Mouse (Mus musculus) stomach, embryonic 15.5 days (tissue): ENCODE measurements at regions not wholly inside any gene's neighbourhood (a gene's known extent, or its start where the extent isn't known, plus 50 kb on each side); places are given as distances from the start of the nearest gene placed in this dataset.
"Not testable (repeated sequence)": the region's sequence is repeated elsewhere in the genome, so short reads cannot be mapped to it uniquely, and the experiment has no call there.

Source experiments
- ATAC-seq: fragments of 200-750 bp; cut with Nextera tagmentation; 2 replicates; pipeline ENCODE4 v1.8.0; 2017; ENCODE audit warnings: low read depth, moderate number of reproducible peaks, moderate TSS enrichment; ENCODE audit not compliant: insufficient read depth, low FRiP score
- H3K27ac ChIP-seq: fragments of 300-500 bp; sonication (generic); 2 replicates; pipeline ENCODE4 v1.5.1; 2015; ENCODE audit warnings: mild to moderate bottlenecking, inconsistent platforms
- H3K27me3 ChIP-seq: fragments of 300-500 bp; sonication (generic); replicated peaks from 2 replicates; pipeline ENCODE4 v1.6.1; 2015; ENCODE audit warnings: inconsistent platforms
- H3K36me3 ChIP-seq: fragments of 300-500 bp; sonication (generic); 2 replicates; pipeline ENCODE4 v1.6.1; 2015; ENCODE audit warnings: inconsistent platforms
- H3K4me1 ChIP-seq: fragments of 300-500 bp; sonication (generic); 2 replicates; pipeline ENCODE4 v1.6.1; 2015; ENCODE audit warnings: inconsistent platforms
- H3K4me2 ChIP-seq: fragments of 300-500 bp; sonication (generic); 2 replicates; pipeline ENCODE4 v1.6.1; 2015; ENCODE audit warnings: mild to moderate bottlenecking, inconsistent platforms
- H3K4me3 ChIP-seq: fragments of 300-500 bp; sonication (generic); replicated peaks from 2 replicates; pipeline ENCODE4 v1.5.1; 2015; ENCODE audit warnings: inconsistent platforms
- H3K9ac ChIP-seq: fragments of 300-500 bp; sonication (generic); 2 replicates; pipeline ENCODE4 v1.6.1; 2015; ENCODE audit warnings: inconsistent platforms
- H3K9me3 ChIP-seq: fragments of 300-500 bp; sonication (generic); 2 replicates; pipeline ENCODE4 v1.6.1; 2016; ENCODE audit warnings: inconsistent platforms
- WGBS: fragments of 180-500 bp; shearing (Covaris S2); methylation state at CpG from one replicate; pipeline ENCODE4 v1.1.7; 2015; 5-methylcytosine and 5-hydroxymethylcytosine counted together

DNA sequence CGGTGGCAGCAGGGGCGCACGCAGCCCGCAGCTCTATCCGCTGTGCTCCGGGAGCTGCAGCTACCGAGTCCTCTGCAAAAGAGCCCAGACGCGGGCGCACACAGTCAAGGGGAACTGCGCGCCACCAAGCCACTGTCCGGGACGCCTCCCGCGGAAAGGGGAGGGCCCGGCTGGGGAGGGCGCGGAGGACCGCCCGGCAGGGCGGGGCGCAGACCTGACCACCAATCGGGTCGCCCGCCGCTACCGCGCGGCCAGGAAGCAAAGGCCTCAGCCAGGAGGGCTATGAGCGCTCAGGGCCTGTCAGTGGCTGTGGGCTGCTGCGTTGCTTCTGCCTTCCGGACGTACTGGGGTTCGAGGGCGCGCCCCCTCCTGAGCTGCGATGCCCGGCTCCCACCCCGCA, 1034.5 kb downstream of the Gm10330 start:
- Histone ChIP-seq H3K4me3 (peak overlapping the region; percentile 35), H3K4me2 (peak overlapping the region; percentile 42)
- 4% methylated on average over 36 of the region's 40 CpGs for WGBS
- H3K4me1 ChIP-seq, H3K27me3 ChIP-seq, ATAC-seq, H3K9me3 ChIP-seq, H3K9ac ChIP-seq, H3K27ac ChIP-seq, H3K36me3 ChIP-seq: not testable (repeated sequence)

DNA sequence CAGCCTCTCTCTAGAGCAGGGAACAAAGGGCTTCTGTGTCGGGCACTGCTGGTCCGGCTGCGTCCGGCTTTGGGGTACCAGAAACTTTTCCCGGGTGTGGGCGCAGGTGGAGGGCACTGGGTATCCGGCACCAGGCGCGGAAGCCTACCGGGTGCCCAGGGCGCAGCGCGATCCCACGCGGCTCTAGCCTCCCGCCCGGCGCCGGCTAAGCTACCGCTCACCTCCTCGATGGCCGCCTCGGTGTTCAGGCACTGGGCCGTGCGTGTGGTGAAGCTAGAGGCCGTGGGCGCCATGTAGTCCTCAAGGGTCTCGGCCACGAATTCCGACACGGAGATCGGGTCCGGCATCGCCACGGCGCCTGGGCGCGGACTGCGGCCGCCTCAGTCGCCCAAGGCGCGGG, 1035.0 kb downstream of the Gm10330 start:
- H3K36me3 ChIP-seq, H3K4me1 ChIP-seq, H3K9me3 ChIP-seq, ATAC-seq, H3K9ac ChIP-seq, H3K27ac ChIP-seq, H3K27me3 ChIP-seq: not testable (repeated sequence)
- Histone ChIP-seq H3K4me3 (peak overlapping the region; percentile 35), H3K4me2 (peak overlapping the region; percentile 42)
- WGBS = 8% methylated on average over 39 of the region's 43 CpGs
